8 mouse cellular contexts compared by ENCODE assay signal in the genomic region with DNA sequence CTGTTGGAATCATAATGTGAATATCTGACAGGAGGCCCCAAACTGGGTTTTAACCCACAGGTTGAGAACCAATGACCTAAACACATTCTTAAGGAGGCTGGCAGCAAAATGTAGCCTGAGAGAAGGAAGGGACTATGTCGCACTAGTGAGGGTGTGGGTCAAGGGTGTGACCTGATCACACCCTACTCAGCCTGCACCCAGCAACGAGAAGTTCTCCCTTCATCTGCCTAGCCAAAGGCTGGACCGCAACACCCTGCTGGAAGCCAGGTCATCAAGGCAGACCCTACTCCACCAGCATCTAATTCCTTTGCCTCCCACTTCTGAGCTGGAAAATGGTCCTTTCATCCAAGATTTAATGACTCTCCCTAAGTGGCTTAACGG. TPM values are rescaled to one million over a fixed set of nuclear protein-coding genes. Genes with fewer than 3 reads are reported as not detected.
DNase-seq lines count a peak whose midpoint lies in the region; ATAC-seq and TF ChIP-seq lines count a peak whose summit lies in the region.

No protein-coding gene starts in this region.

- peak overlapping the region; percentile 78 for H3K9ac ChIP-seq in hindbrain, embryonic 11.5 days (ENCODE audit: low read depth, low read length)
- H3K9ac ChIP-seq in stomach, embryonic 16.5 days (ENCODE audit: low read length): peak overlapping the region; percentile 77

- WGBS in hindbrain, embryonic 11.5 days: 23% methylated on average over 4 of the region's 4 CpGs
- 18% methylated on average over 4 of the region's 4 CpGs for WGBS in stomach, embryonic 16.5 days

- peak overlapping the region; percentile 87 for H3K4me3 ChIP-seq in G1E (ENCODE audit: low read depth, low read length)
- H3K4me3 ChIP-seq in hindbrain, embryonic 11.5 days (ENCODE audit: low read depth, low read length): peak overlapping the region; percentile 70
- H3K4me3 ChIP-seq in stomach, embryonic 16.5 days (replicated peaks; ENCODE audit: low read length): peak overlapping the region; percentile 67

- H3K4me1 ChIP-seq in G1E (ENCODE audit: insufficient read depth, low read depth, low read length): peaks cover 61% of the 10 kb centered on the region
- H3K4me1 ChIP-seq in hindbrain, embryonic 11.5 days (replicated peaks; ENCODE audit: control insufficient read depth, insufficient read depth, low read length): peaks cover 10% of the 10 kb centered on the region
- peaks cover 20% of the 10 kb centered on the region; the same call in 1 of the 2 replicates for H3K4me1 ChIP-seq in stomach, embryonic 16.5 days (ENCODE audit: control insufficient read depth, insufficient read depth, low read length)

- peak overlapping the region; percentile 97 for H3K4me2 ChIP-seq in hindbrain, embryonic 11.5 days (replicated peaks; ENCODE audit: low read depth, low read length)
- peak overlapping the region; percentile 100 for H3K4me2 ChIP-seq in stomach, embryonic 16.5 days (ENCODE audit: low read depth, low read length)

- H3K36me3 ChIP-seq in G1E (replicated peaks): peaks cover 23% of the 10 kb centered on the region
- no peaks in the 10 kb centered on the region for H3K36me3 ChIP-seq in hindbrain, embryonic 11.5 days (ENCODE audit: control insufficient read depth, insufficient read depth, low read length)
- no peaks in the 10 kb centered on the region for H3K36me3 ChIP-seq in stomach, embryonic 16.5 days (ENCODE audit: control insufficient read depth, insufficient read depth, low read length)

- no peak for DNase-seq in cerebellum, adult 8-10 months
- peak; percentile 43 for DNase-seq in G1E (ENCODE audit: low spot score)
- DNase-seq in hindbrain, embryonic 11.5 days (ENCODE audit: low spot score): no peak
- DNase-seq in lung, postnatal 36 days: peak; percentile 34
- DNase-seq in left cerebral cortex, postnatal 10 days (ENCODE audit: extremely low spot score in 1 of 2, low spot score in 2 of 2): no peak
- no peak for DNase-seq in right cerebral cortex, postnatal 36 days (ENCODE audit: low spot score in 2 of 2)

- peak overlapping the region; percentile 77; the same call in 1 of the 2 replicates for H3K27ac ChIP-seq in hindbrain, embryonic 11.5 days (ENCODE audit: low read depth, low read length)
- peak overlapping the region; percentile 26; the same call in 1 of the 2 replicates for H3K27ac ChIP-seq in stomach, embryonic 16.5 days (ENCODE audit: low read length)

- TF ChIP-seq CTCF in G1E (IDR thresholded peaks at IDR 0.05; ENCODE audit: low read depth, low read length): no peak

- no peaks in the 10 kb centered on the region for H3K9me3 ChIP-seq in G1E (replicated peaks)
- no peaks in the 10 kb centered on the region for H3K9me3 ChIP-seq in hindbrain, embryonic 11.5 days (ENCODE audit: control insufficient read depth, low read length)
- no peaks in the 10 kb centered on the region for H3K9me3 ChIP-seq in stomach, embryonic 16.5 days (replicated peaks; ENCODE audit: control insufficient read depth, low read length)

- intact Hi-C loops in left cerebral cortex, postnatal 10 days (cut with DNase I): no loop called here

- peaks cover 2% of the 10 kb centered on the region; the same call in 1 of the 2 replicates for H3K27me3 ChIP-seq in G1E (ENCODE audit: insufficient read depth, low read length)
- H3K27me3 ChIP-seq in hindbrain, embryonic 11.5 days (ENCODE audit: control insufficient read depth, insufficient read depth, low read length): no peaks in the 10 kb centered on the region
- no peaks in the 10 kb centered on the region; the same call in 1 of the 2 replicates for H3K27me3 ChIP-seq in stomach, embryonic 16.5 days (ENCODE audit: control insufficient read depth, insufficient read depth, low read length)

- ATAC-seq in cerebellum, adult (ENCODE audit: insufficient number of reproducible peaks, low FRiP score, low TSS enrichment): peak; percentile 3; the same call in 1 of the 2 replicates
- ATAC-seq in G1E (ENCODE audit: extremely low read depth, insufficient number of reproducible peaks, low FRiP score, poor library complexity, severe bottlenecking): peak; percentile 29
- peak; percentile 4; the same call in 1 of the 2 replicates for ATAC-seq in hindbrain, embryonic 11.5 days (ENCODE audit: low FRiP score)
- ATAC-seq in stomach, embryonic 16.5 days (ENCODE audit: insufficient read depth, low FRiP score): no peak

RNA-seq across cellular contexts. Expression of gene Nup210, which starts 0.8 kb away (rescaled TPM):
- total RNA-seq in G1E (2014; fragmentation: Nextera tagmentation) (97.7 and 114 TPM in 2 replicates), G1E (2017) (29.7 and 34.6 TPM in 2 replicates)
- polyA plus RNA-seq in G1E (2012): 44.3 and 90.0 TPM in 2 replicates
- polyA plus RNA-seq in hindbrain, embryonic 11.5 days (2014; fragmentation: Nextera tagmentation; extraction: Ambion mirVana): 11.9 and 12.3 TPM in 2 replicates
- 12.8 and 12.9 TPM in 2 replicates for polyA plus RNA-seq in stomach, embryonic 16.5 days (2015; fragmentation: Nextera tagmentation; extraction: Ambion mirVana)
- total RNA-seq in left cerebral cortex, postnatal 10 days (2021): 10 to 100 TPM; 35.6 to 36.7 TPM

RNA-seq across cellular contexts. Expression of gene Hdac11, which starts 40.6 kb away (rescaled TPM):
- 1.4 and 2.9 TPM in 2 replicates for total RNA-seq in G1E (2014; fragmentation: Nextera tagmentation)
- 0.52 and 1.4 TPM in 2 replicates for total RNA-seq in G1E (2017)
- 0.54 and 0.74 TPM in 2 replicates for polyA plus RNA-seq in G1E (2012)
- 13.2 and 14.5 TPM in 2 replicates for polyA plus RNA-seq in hindbrain, embryonic 11.5 days (2014; fragmentation: Nextera tagmentation; extraction: Ambion mirVana)
- 8.3 and 12.3 TPM in 2 replicates for polyA plus RNA-seq in stomach, embryonic 16.5 days (2015; fragmentation: Nextera tagmentation; extraction: Ambion mirVana)
- total RNA-seq in left cerebral cortex, postnatal 10 days (2021): 100 to 1,000 TPM; 111 to 117 TPM

Comparison
In these comparisons a context has a peak if more than half of its experiments do, and no peak if none do; other contexts are left out.
1. DNase-seq: peak in G1E (single experiment) and lung, postnatal 36 days (single experiment); none in cerebellum, adult 8-10 months (single experiment), hindbrain, embryonic 11.5 days (single experiment), left cerebral cortex, postnatal 10 days (0 of 2) and right cerebral cortex, postnatal 36 days (0 of 2).
2. Peak in every context shown above with its lines, with median percentiles within 50 percentile points of each other: H3K4me3 ChIP-seq.